Mouse (Mus musculus): ENCODE measurements at regions not wholly inside any gene's neighbourhood (a gene's known extent, or its start where the extent isn't known, plus 50 kb on each side); places are given as distances from the start of the nearest gene placed in this dataset.

- DNase-seq (ENCODE audit: low read depth, low spot score) = no peak
Observed at GRCm38 (mm10) chr4:84035347-84035746, 510.0 kb downstream of the Ccdc171 start.

- DNase-seq (ENCODE audit: low read depth, low spot score) = no peak
Observed at GRCm38 (mm10) chr4:84037535-84037934, 512.2 kb downstream of the Ccdc171 start.

GRCm38 (mm10) chr4:84050243-84050642, 524.9 kb downstream of the Ccdc171 start:
- no peak for DNase-seq (ENCODE audit: low read depth, low spot score)

GRCm38 (mm10) chr4:84056863-84057502, 531.6 kb downstream of the Ccdc171 start:
- no peak for DNase-seq (ENCODE audit: low read depth, low spot score)

- no peak for DNase-seq (ENCODE audit: low read depth, low spot score)
Observed at GRCm38 (mm10) chr4:84060187-84060586, 534.8 kb downstream of the Ccdc171 start.

- DNase-seq (ENCODE audit: low read depth, low spot score) = no peak
Observed at GRCm38 (mm10) chr4:84063755-84064154, 538.4 kb downstream of the Ccdc171 start.

GRCm38 (mm10) chr4:84064614-84065456, 539.5 kb downstream of the Ccdc171 start:
- DNase-seq (ENCODE audit: low read depth, low spot score) = peak; percentile 31

- no peak for DNase-seq (ENCODE audit: low read depth, low spot score)
Observed at GRCm38 (mm10) chr4:84065457-84066124, 540.2 kb downstream of the Ccdc171 start.

- no peak for DNase-seq (ENCODE audit: low read depth, low spot score)
Observed at GRCm38 (mm10) chr4:84067931-84068575, 542.7 kb downstream of the Ccdc171 start.

GRCm38 (mm10) chr4:84068947-84069663, 543.8 kb downstream of the Ccdc171 start:
- no peak for DNase-seq (ENCODE audit: low read depth, low spot score)

GRCm38 (mm10) chr4:84069681-84070080, 544.3 kb downstream of the Ccdc171 start:
- no peak for DNase-seq (ENCODE audit: low read depth, low spot score)

- DNase-seq (ENCODE audit: low read depth, low spot score) = no peak
Observed at GRCm38 (mm10) chr4:84070089-84070488, 544.7 kb downstream of the Ccdc171 start.

- DNase-seq (ENCODE audit: low read depth, low spot score) = no peak
Observed at GRCm38 (mm10) chr4:84072096-84072495, 546.8 kb downstream of the Ccdc171 start.

GRCm38 (mm10) chr4:84076526-84076925, 551.2 kb downstream of the Ccdc171 start:
- DNase-seq (ENCODE audit: low read depth, low spot score) = no peak

GRCm38 (mm10) chr4:84079516-84079915, 554.2 kb downstream of the Ccdc171 start:
- no peak for DNase-seq (ENCODE audit: low read depth, low spot score)

- DNase-seq (ENCODE audit: low read depth, low spot score) = no peak
Observed at GRCm38 (mm10) chr4:84081518-84081917, 556.2 kb downstream of the Ccdc171 start.

GRCm38 (mm10) chr4:84088166-84088565, 562.8 kb downstream of the Ccdc171 start:
- no peak for DNase-seq (ENCODE audit: low read depth, low spot score)

- no peak for DNase-seq (ENCODE audit: low read depth, low spot score)
Observed at GRCm38 (mm10) chr4:84092509-84092908, 567.2 kb downstream of the Ccdc171 start.

- no peak for DNase-seq (ENCODE audit: low read depth, low spot score)
Observed at GRCm38 (mm10) chr4:84095237-84095636, 569.9 kb downstream of the Ccdc171 start.

GRCm38 (mm10) chr4:84096081-84096480, 570.7 kb downstream of the Ccdc171 start:
- no peak for DNase-seq (ENCODE audit: low read depth, low spot score)

- DNase-seq (ENCODE audit: low read depth, low spot score) = no peak
Observed at GRCm38 (mm10) chr4:84099071-84099470, 573.7 kb downstream of the Ccdc171 start.
